Mouse (Mus musculus): ENCODE data around the gene Gpr75.

DNA sequence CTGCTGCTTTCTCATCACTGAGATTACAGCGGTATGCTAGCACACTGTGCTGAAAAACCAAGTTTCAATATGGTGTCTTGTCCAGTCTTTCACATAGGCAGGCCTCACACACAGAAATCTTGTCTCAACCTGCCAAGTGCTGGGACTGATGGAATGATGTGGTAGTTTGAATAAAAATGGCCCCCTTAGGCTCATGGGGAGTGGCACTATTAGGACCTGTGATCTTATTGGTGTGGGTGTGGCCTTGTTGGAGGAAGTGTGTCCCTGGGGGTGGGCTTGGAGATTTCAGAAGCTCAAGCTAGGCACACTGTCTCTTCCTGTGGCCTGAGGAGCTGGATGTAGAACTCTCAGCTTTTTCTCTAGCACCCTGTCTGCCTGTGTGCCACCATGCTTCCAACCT lies 11.0 kb downstream of the Gpr75 start:
- TF ChIP-seq CTCF (IDR thresholded peaks at IDR 0.05; ENCODE audit: control insufficient read depth, insufficient read depth, insufficient replicate concordance, low read depth, low read length) = no peak
- TF ChIP-seq POLR2A (IDR thresholded peaks at IDR 0.05; ENCODE audit: control insufficient read depth, low read depth, low read length) = no peak
